Mouse (Mus musculus) right cerebral cortex, postnatal 14 days (tissue): ENCODE data around the gene Nck2.

ENCODE experiments used
- DNase-seq: peaks from one replicate; pipeline ENCODE4 v3.0.0; 2022

Nck2 gene

DNA sequence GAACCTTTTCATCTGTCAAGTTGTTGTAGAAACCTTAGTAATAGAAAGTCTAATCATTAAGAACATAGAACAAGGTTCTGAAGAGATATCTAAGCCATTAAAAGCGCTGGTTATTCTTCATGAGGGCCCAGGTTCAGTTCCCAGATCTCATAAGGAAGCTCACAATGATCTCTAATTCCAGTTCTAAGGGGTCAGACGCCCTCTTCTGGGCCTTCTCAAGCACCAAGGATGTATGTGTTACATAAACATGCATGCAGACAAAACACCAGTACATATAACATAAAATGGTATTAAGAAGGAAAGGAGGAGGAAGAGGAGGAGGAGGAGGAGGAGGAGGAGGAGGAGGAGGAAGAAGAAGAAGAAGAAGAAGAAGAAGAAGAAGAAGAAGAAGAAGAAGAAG, 145.5 kb downstream of the Nck2 start:
- no peak for DNase-seq

DNA sequence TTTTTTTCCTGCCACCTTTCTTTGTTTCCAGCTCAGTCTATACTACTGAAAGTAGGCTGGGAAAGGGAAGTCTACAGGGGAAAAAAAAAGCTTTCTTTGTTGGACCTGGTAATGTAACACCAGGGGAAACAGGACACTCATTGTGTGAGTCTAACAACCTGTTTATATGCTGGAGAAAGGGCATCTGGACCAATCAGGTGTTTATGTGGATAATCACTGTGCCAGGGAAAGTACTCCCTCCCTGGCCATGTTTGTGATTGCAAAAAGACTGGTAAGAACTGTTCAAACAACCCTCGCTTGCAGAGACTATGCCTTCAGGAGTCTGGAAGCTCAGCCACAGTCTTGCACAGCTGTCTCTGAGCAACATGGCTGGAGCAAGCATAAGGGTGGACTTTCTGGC, 146.3 kb downstream of the Nck2 start:
- DNase-seq, result no peak

- DNase-seq, result no peak
Measured at GRCm38 (mm10) chr1:43593069-43593468, 148.7 kb downstream of the Nck2 start.

DNA sequence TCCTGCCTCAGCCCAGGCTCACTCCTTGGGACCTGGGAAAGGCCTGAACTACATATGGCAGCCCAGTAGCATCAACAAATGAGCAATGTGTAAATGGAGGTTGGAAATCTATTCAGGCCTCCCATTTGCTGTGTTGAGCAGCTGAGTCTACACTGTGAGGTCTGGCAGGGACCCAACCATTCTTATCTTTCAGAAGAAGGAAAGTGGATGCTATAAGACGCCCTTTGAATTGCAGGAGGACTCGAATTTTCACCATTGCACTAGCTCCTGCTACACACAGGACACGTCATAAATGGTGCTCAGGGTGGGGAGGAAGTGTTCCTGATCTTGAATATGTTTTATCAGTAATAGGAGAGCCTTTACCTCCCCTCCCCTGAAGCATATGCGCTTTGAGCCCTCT, 150.4 kb downstream of the Nck2 start:
- no peak for DNase-seq

DNA sequence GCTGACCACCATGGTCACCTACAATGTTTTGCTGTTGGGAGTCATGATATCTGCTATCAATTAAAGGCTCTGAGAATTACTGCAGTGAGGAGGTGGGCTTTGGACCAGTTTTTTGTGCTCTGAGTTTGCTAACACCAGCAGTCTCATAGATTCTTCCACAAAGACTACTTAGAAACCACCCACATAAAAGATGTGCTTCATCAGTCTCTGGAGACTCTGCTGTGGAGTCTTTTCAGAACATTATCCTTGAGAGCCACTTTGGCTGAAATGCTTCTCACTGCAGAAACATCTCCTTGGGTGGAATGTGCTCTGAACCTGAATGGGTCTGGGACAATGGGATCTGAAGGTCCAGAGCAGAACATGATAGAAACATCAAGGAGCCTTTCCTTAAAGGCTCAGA, 153.4 kb downstream of the Nck2 start:
- DNase-seq, result no peak

DNA sequence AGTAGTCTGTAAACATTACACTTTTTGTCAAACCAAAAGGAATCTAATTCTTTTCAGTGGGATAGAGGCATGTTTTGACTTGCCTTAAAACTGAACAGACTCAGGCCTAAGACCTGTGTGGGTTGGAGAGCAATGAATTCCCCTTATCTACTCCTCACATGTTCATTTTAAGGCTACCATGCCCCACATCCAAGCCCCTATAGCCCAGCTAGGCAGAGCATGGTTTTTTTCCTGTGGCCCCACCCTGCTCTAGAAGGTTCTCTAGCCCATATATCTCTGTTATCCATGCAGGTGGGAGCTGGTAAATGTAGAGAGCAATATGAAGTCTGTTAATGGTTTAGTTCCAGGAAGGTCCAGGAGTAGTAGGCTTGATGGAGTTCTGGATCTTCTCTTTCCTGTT, 155.1 kb downstream of the Nck2 start:
- DNase-seq, result no peak

DNA sequence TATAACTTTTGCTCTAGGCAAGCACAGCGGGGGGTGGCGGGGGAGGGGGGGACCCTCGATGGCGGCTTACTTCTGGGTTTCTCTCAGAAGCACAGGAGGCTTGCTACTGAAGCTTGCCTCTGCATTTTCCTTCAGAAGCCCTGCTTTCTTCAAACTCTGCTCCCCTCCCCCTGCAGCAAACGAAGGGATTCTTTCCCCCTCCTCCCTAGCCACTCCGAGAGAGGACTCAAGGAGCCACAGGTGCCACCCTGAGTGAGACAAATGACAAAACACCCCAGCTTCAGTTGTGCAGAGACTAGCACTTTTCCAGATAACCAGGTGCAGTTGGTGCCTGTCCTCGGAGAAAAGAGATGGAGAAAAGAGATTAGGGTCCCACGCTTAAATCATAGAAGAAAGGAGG, 156.7 kb downstream of the Nck2 start:
- no peak for DNase-seq

DNA sequence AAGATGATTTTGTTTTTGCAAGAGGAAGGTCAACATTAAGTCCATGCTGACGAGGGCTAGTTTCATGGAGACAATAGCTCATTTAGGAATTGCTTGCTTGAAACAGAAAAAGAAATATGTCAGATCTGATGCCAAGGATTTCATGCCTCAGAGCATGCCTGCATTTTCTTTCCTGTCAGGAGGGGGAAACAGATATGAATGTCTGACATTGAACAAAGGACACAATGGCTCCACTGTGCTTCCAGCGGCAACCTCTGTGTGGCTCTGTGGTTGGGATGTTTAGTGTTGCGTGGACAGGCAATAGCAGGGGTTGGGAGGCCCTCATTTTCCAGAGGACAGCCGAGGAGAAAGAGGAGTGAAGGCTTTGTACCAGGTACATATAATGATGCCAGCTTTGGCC, 171.6 kb downstream of the Nck2 start:
- DNase-seq, result no peak
